Mouse (Mus musculus) bone marrow macrophage, adult 2 months (primary cell): ENCODE measurements at regions not wholly inside any gene's neighbourhood (a gene's known extent, or its start where the extent isn't known, plus 50 kb on each side); places are given as distances from the start of the nearest gene placed in this dataset.

ENCODE experiments used
- CTCF ChIP-seq: IDR thresholded peaks from 2 replicates; pipeline ENCODE4 v1.5.1; 2012; ENCODE audit warnings: low read depth, mild to moderate bottlenecking, low read length, moderate library complexity
- POLR2A ChIP-seq: IDR thresholded peaks from 2 replicates; pipeline ENCODE4 v1.6.1; 2012; ENCODE audit warnings: mild to moderate bottlenecking, low read depth, low read length, borderline replicate concordance

GRCm38 (mm10) chr17:4163502-4163901, 467.4 kb upstream of the Nox3 start:
- TF ChIP-seq CTCF, result no peak
- no peak for TF ChIP-seq POLR2A
